Mouse (Mus musculus) stomach, adult 2 months (tissue): ENCODE data around the gene Cygb. TPM values are rescaled to one million over a fixed set of nuclear protein-coding genes. Genes with fewer than 3 reads are reported as not detected.

Source experiments
- polyA plus RNA-seq: library from polyadenylated mRNA; depleted of rRNA; stranded (reverse); fragments of >200 nt; gene quantifications from 2 replicates; pipeline ENCODE4 v1.2.3, GENCODE M21; 2012; rRNA removed

Gene Cygb
- polyA plus RNA-seq, result 21.5 and 28.4 TPM in 2 replicates

GRCm38 (mm10) chr11:116654255-116654821 is at the start of gene Cygb:
Cygb (minus strand) TSS chr11:116654313.

GRCm38 (mm10) chr11:116653234-116653633 is 879 bp downstream of the Cygb start, which contains the start of gene Prcd:
Prcd (plus strand) TSS chr11:116653534.

GRCm38 (mm10) chr11:116626299-116627071 is 27.6 kb downstream of the Cygb start, which contains the start of gene Rhbdf2:
Rhbdf2 (minus strand) TSS chr11:116627019.

Other genes starting within 250 kb of the Cygb start
- gene Rnf157, start 241.3 kb downstream of the Cygb start, polyA plus RNA-seq, result 0.94 and 1.5 TPM in 2 replicates
- 179 and 252 TPM in 2 replicates for gene Ubald2, start 220.2 kb downstream of the Cygb start, polyA plus RNA-seq
- gene Qrich2, start 188.1 kb downstream of the Cygb start, polyA plus RNA-seq, result 0.15 and 0.16 TPM in 2 replicates
- 66.8 and 174 TPM in 2 replicates for gene Prpsap1, start 160.1 kb downstream of the Cygb start, polyA plus RNA-seq
- gene Sphk1, start 123.4 kb downstream of the Cygb start, polyA plus RNA-seq, result 5.5 and 6.2 TPM in 2 replicates
- gene Ube2o, start 72.9 kb downstream of the Cygb start, polyA plus RNA-seq, result 7.3 and 8.5 TPM in 2 replicates
- 0.06 and 0.21 TPM in 2 replicates for gene Aanat, start 67.9 kb downstream of the Cygb start, polyA plus RNA-seq
- 19.1 and 19.6 TPM in 2 replicates for gene Rhbdf2, start 27.3 kb downstream of the Cygb start, polyA plus RNA-seq
- gene Prcd, start 779 bp downstream of the Cygb start, polyA plus RNA-seq, result 0.45 and 0.75 TPM in 2 replicates
- gene St6galnac1, start 121.2 kb upstream of the Cygb start, polyA plus RNA-seq, result not detected in 2 replicates
- gene Mxra7, start 173.7 kb upstream of the Cygb start, polyA plus RNA-seq, result 44.7 and 91.7 TPM in 2 replicates
- gene Mettl23, start 189.0 kb upstream of the Cygb start, polyA plus RNA-seq, result 7.8 and 13.4 TPM in 2 replicates
- 7.5 and 10.0 TPM in 2 replicates for gene Jmjd6, start 189.1 kb upstream of the Cygb start, polyA plus RNA-seq
- gene Mfsd11, start 198.1 kb upstream of the Cygb start, polyA plus RNA-seq, result 13.2 and 17.1 TPM in 2 replicates
- 241 and 393 TPM in 2 replicates for gene Srsf2, start 198.8 kb upstream of the Cygb start, polyA plus RNA-seq